Mouse (Mus musculus) forebrain, postnatal 0 days (tissue): ENCODE data around the gene Gpr108. TPM values are rescaled to one million over a fixed set of nuclear protein-coding genes. Genes with fewer than 3 reads are reported as not detected.

Experiments used
- ATAC-seq: fragments of 200-750 bp; cut with Nextera tagmentation; 2 replicates; pipeline ENCODE4 v1.8.0; 2017; ENCODE audit warnings: mild to moderate bottlenecking, moderate library complexity
- DNase-seq: peaks from one replicate; pipeline ENCODE4 v3.0.0-alpha.2; 2015
- H3K27ac ChIP-seq: fragments of 300-500 bp; sonication (generic); 2 replicates; pipeline ENCODE4 v1.5.1; 2014; ENCODE audit warnings: low read depth, mild to moderate bottlenecking, antibody characterized with exemption, low read length, moderate library complexity, mixed read lengths
- H3K27me3 ChIP-seq: fragments of 300-500 bp; sonication (generic); 2 replicates; pipeline ENCODE4 v1.6.1; 2014; ENCODE audit warnings: mild to moderate bottlenecking, low read length, mixed read lengths; ENCODE audit not compliant: insufficient read depth
- H3K36me3 ChIP-seq: fragments of 300-500 bp; sonication (generic); 2 replicates; pipeline ENCODE4 v1.6.1; 2014; ENCODE audit warnings: mild to moderate bottlenecking, moderate library complexity; ENCODE audit not compliant: insufficient read depth
- H3K4me1 ChIP-seq: fragments of 300-500 bp; sonication (generic); 2 replicates; pipeline ENCODE4 v1.6.1; 2014; ENCODE audit warnings: antibody characterized with exemption; ENCODE audit not compliant: insufficient read depth
- H3K4me2 ChIP-seq: fragments of 300-500 bp; sonication (generic); 2 replicates; pipeline ENCODE4 v1.6.1; 2014; ENCODE audit warnings: low read depth, mild to moderate bottlenecking, moderate library complexity
- H3K4me3 ChIP-seq: fragments of 300-500 bp; sonication (generic); 2 replicates; pipeline ENCODE4 v1.5.1; 2014; ENCODE audit warnings: low read depth, low read length, mixed read lengths
- H3K9ac ChIP-seq: fragments of 300-500 bp; sonication (generic); 2 replicates; pipeline ENCODE4 v1.6.1; 2014; ENCODE audit warnings: mild to moderate bottlenecking
- H3K9me3 ChIP-seq: fragments of 300-500 bp; sonication (generic); 2 replicates; pipeline ENCODE4 v1.6.1; 2016; ENCODE audit warnings: low read length
- CTCF ChIP-seq: sonication (generic); IDR thresholded peaks from 2 replicates; pipeline ENCODE4 v1.5.1; 2016; ENCODE audit warnings: antibody characterized with exemption, control low read depth, low read depth
- WGBS: fragments of 180-500 bp; shearing (Covaris S2); extraction: QIAGEN DNeasy Blood & Tissue Kit; methylation state at CpG from one replicate; pipeline ENCODE4 v1.1.7; 2014; 5-methylcytosine and 5-hydroxymethylcytosine counted together
- polyA plus RNA-seq: library from polyadenylated mRNA; unstranded; fragments of >200 nt; fragmentation: Nextera tagmentation; extraction: Ambion mirVana; gene quantifications from 2 replicates; pipeline ENCODE4 v1.2.1, GENCODE M21; 2015
- total RNA-seq: library from RNA; depleted of rRNA; stranded (reverse); fragments of >200 nt; gene quantifications from 2 replicates; pipeline ENCODE4 v1.2.3, GENCODE M21; 2014

Gpr108 gene
- total and polyA plus RNA-seq, 2 experiments from 2014 or later = 17.5 to 18.6 TPM

- no peak for TF ChIP-seq CTCF
- Histone ChIP-seq H3K27me3 (no peaks in the 10 kb centered on the region; the same call in 1 of the 2 replicates), H3K4me2 (no peak overlapping the region), H3K4me1 (0 out of 2 replicates have a peak, but pooled peaks cover 3% of the 10 kb centered on the region), H3K27ac (no peak overlapping the region), H3K36me3 (no peaks in the 10 kb centered on the region), H3K4me3 (no peak overlapping the region), H3K9ac (no peak overlapping the region), H3K9me3 (no peaks in the 10 kb centered on the region)
- ATAC-seq (no peak), DNase-seq (no peak)
- 41% methylated on average over 7 of the region's 7 CpGs for WGBS
Measured at GRCm38 (mm10) chr17:57273846-57274245, 25.6 kb upstream of the Gpr108 start.

- WGBS = 61% methylated on average over 9 of the region's 9 CpGs
- Histone ChIP-seq H3K27me3 (no peaks in the 10 kb centered on the region), H3K36me3 (no peaks in the 10 kb centered on the region), H3K9ac (no peak overlapping the region), H3K4me1 (0 out of 2 replicates have a peak, but pooled peaks cover 3% of the 10 kb centered on the region), H3K27ac (no peak overlapping the region), H3K4me2 (no peak overlapping the region), H3K9me3 (no peaks in the 10 kb centered on the region), H3K4me3 (no peak overlapping the region)
- TF ChIP-seq CTCF = no peak
- no peak for DNase-seq
- ATAC-seq = no peak
Measured at GRCm38 (mm10) chr17:57271301-57271700, 23.1 kb upstream of the Gpr108 start.

- Histone ChIP-seq H3K4me3 (no peak overlapping the region), H3K36me3 (no peaks in the 10 kb centered on the region), H3K27me3 (no peaks in the 10 kb centered on the region), H3K9ac (no peak overlapping the region), H3K4me2 (no peak overlapping the region), H3K9me3 (no peaks in the 10 kb centered on the region), H3K4me1 (no peaks in the 10 kb centered on the region), H3K27ac (no peak overlapping the region)
- ATAC-seq = no peak
- DNase-seq = no peak
- TF ChIP-seq CTCF = no peak
- 94% methylated on average over 6 of the region's 6 CpGs for WGBS
Measured at GRCm38 (mm10) chr17:57267556-57268126, 19.4 kb upstream of the Gpr108 start.

GRCm38 (mm10) chr17:57264972-57265945, 17.0 kb upstream of the Gpr108 start:
- DNase-seq = no peak

GRCm38 (mm10) chr17:57264164-57264563, 15.9 kb upstream of the Gpr108 start:
- Histone ChIP-seq H3K4me2 (no peak overlapping the region), H3K4me1 (no peaks in the 10 kb centered on the region), H3K36me3 (no peaks in the 10 kb centered on the region), H3K9ac (no peak overlapping the region), H3K9me3 (no peaks in the 10 kb centered on the region), H3K27ac (no peak overlapping the region), H3K4me3 (no peak overlapping the region), H3K27me3 (no peaks in the 10 kb centered on the region)
- TF ChIP-seq CTCF = no peak
- DNase-seq (no peak), ATAC-seq (no peak)
- WGBS = 92% methylated on average over 2 of the region's 2 CpGs

More at GRCm38 (mm10) chr17:57264972-57265945, 17.0 kb upstream of the Gpr108 start:
- no peaks in the 10 kb centered on the region for H3K27me3 ChIP-seq
- ATAC-seq = peak; percentile 40; the same call in 1 of the 2 replicates
- H3K9me3 ChIP-seq = no peaks in the 10 kb centered on the region
- H3K27ac ChIP-seq = no peak overlapping the region
- 32% methylated on average over 21 of the region's 22 CpGs for WGBS
- no peak for TF ChIP-seq CTCF
- H3K9ac ChIP-seq = no peak overlapping the region
- H3K4me3 ChIP-seq = no peak overlapping the region
- H3K4me1 ChIP-seq = no peaks in the 10 kb centered on the region
- no peak overlapping the region for H3K4me2 ChIP-seq
- H3K36me3 ChIP-seq = no peaks in the 10 kb centered on the region

- DNase-seq = no peak
- 94% methylated on average over 17 of the region's 17 CpGs for WGBS
- ATAC-seq = no peak
Measured at GRCm38 (mm10) chr17:57262901-57263550, 14.8 kb upstream of the Gpr108 start.

More at GRCm38 (mm10) chr17:57262901-57263550, 14.8 kb upstream of the Gpr108 start:
- no peak for TF ChIP-seq CTCF
- Histone ChIP-seq H3K4me2 (no peak overlapping the region), H3K4me1 (no peaks in the 10 kb centered on the region), H3K36me3 (no peaks in the 10 kb centered on the region), H3K9me3 (no peaks in the 10 kb centered on the region), H3K27ac (no peak overlapping the region), H3K9ac (no peak overlapping the region), H3K4me3 (no peak overlapping the region), H3K27me3 (no peaks in the 10 kb centered on the region)
